Mouse (Mus musculus): ENCODE data around the gene Arfgef2. TPM values are rescaled to one million over a fixed set of nuclear protein-coding genes. Genes with fewer than 3 reads are reported as not detected.
"Not testable (repeated sequence)": the region's sequence is repeated elsewhere in the genome, so short reads cannot be mapped to it uniquely, and the experiment has no call there.

The Arfgef2 gene
- polyA plus RNA-seq, 1 experiment from 2014 or later, result 6.1 TPM

GRCm38 (mm10) chr2:166779956-166780355 is 25.4 kb upstream of the Arfgef2 start:
- no peak for ATAC-seq
- 80% methylated on average over 8 of the region's 8 CpGs for WGBS
- H3K36me3 ChIP-seq (ENCODE audit: control insufficient read depth, insufficient read depth, low read length), result no peaks in the 10 kb centered on the region
- no peaks in the 10 kb centered on the region for H3K27me3 ChIP-seq (replicated peaks; ENCODE audit: control insufficient read depth, insufficient read depth, low read length)
- no peaks in the 10 kb centered on the region for H3K4me1 ChIP-seq (ENCODE audit: control insufficient read depth, insufficient read depth, low read length)
- no peak overlapping the region for H3K4me3 ChIP-seq (ENCODE audit: low read length)
- H3K4me2 ChIP-seq (ENCODE audit: low read depth, low read length), result no peak overlapping the region
- H3K9ac ChIP-seq (ENCODE audit: low read depth, low read length), result no peak overlapping the region
- no peaks in the 10 kb centered on the region for H3K9me3 ChIP-seq (ENCODE audit: control insufficient read depth, low read length)
- H3K27ac ChIP-seq (ENCODE audit: low read length), result no peak overlapping the region

- Histone ChIP-seq H3K27me3 (replicated peaks; ENCODE audit: control insufficient read depth, insufficient read depth, low read length) (no peaks in the 10 kb centered on the region), H3K27ac (ENCODE audit: low read length) (no peak overlapping the region), H3K4me2 (ENCODE audit: low read depth, low read length) (no peak overlapping the region), H3K9me3 (ENCODE audit: control insufficient read depth, low read length) (no peaks in the 10 kb centered on the region), H3K36me3 (ENCODE audit: control insufficient read depth, insufficient read depth, low read length) (no peaks in the 10 kb centered on the region), H3K9ac (ENCODE audit: low read depth, low read length) (no peak overlapping the region), H3K4me1 (ENCODE audit: control insufficient read depth, insufficient read depth, low read length) (peaks cover 5% of the 10 kb centered on the region; the same call in 1 of the 2 replicates), H3K4me3 (ENCODE audit: low read length) (no peak overlapping the region)
- WGBS, result 10% methylated on average over 9 of the region's 9 CpGs
- peak; percentile 26; the same call in 1 of the 2 replicates for ATAC-seq
These were observed 24.3 kb upstream of the Arfgef2 start for GRCm38 (mm10) chr2:166780980-166781578.

- H3K36me3 ChIP-seq (ENCODE audit: control insufficient read depth, insufficient read depth, low read length), result no peaks in the 10 kb centered on the region
- H3K9ac ChIP-seq (ENCODE audit: low read depth, low read length), result no peak overlapping the region
- H3K9me3 ChIP-seq (ENCODE audit: control insufficient read depth, low read length), result no peaks in the 10 kb centered on the region
- H3K4me2 ChIP-seq (ENCODE audit: low read depth, low read length), result no peak overlapping the region
- WGBS, result 85% methylated on average over 6 of the region's 6 CpGs
- H3K4me3 ChIP-seq (ENCODE audit: low read length), result no peak overlapping the region
- peaks cover 7% of the 10 kb centered on the region; the same call in 1 of the 2 replicates for H3K4me1 ChIP-seq (ENCODE audit: control insufficient read depth, insufficient read depth, low read length)
- no peak for ATAC-seq
- H3K27ac ChIP-seq (ENCODE audit: low read length), result no peak overlapping the region
- no peaks in the 10 kb centered on the region for H3K27me3 ChIP-seq (replicated peaks; ENCODE audit: control insufficient read depth, insufficient read depth, low read length)
These were observed 21.0 kb upstream of the Arfgef2 start for GRCm38 (mm10) chr2:166784376-166784775.

GRCm38 (mm10) chr2:166786353-166787004 is 18.9 kb upstream of the Arfgef2 start:
- peaks cover 7% of the 10 kb centered on the region; the same call in 1 of the 2 replicates for H3K4me1 ChIP-seq (ENCODE audit: control insufficient read depth, insufficient read depth, low read length)
- no peaks in the 10 kb centered on the region for H3K27me3 ChIP-seq (replicated peaks; ENCODE audit: control insufficient read depth, insufficient read depth, low read length)
- H3K9me3 ChIP-seq (ENCODE audit: control insufficient read depth, low read length), result no peaks in the 10 kb centered on the region
- H3K9ac ChIP-seq (ENCODE audit: low read depth, low read length), result peak overlapping the region; percentile 75
- H3K27ac ChIP-seq (ENCODE audit: low read length), result no peak overlapping the region
- H3K36me3 ChIP-seq (ENCODE audit: control insufficient read depth, insufficient read depth, low read length), result no peaks in the 10 kb centered on the region
- H3K4me2 ChIP-seq (ENCODE audit: low read depth, low read length), result peak overlapping the region; percentile 85
- ATAC-seq, result peak; percentile 95
- H3K4me3 ChIP-seq (ENCODE audit: low read length), result peak overlapping the region; percentile 78
- WGBS, result under 1% methylated on average over 35 of the region's 35 CpGs

GRCm38 (mm10) chr2:166791738-166792137 is 13.7 kb upstream of the Arfgef2 start:
- no peaks in the 10 kb centered on the region for H3K36me3 ChIP-seq (ENCODE audit: control insufficient read depth, insufficient read depth, low read length)
- H3K9me3 ChIP-seq (ENCODE audit: control insufficient read depth, low read length), result no peaks in the 10 kb centered on the region
- H3K27ac ChIP-seq (ENCODE audit: low read length), result no peak overlapping the region
- H3K4me3 ChIP-seq (ENCODE audit: low read length), result no peak overlapping the region
- H3K27me3 ChIP-seq (replicated peaks; ENCODE audit: control insufficient read depth, insufficient read depth, low read length), result no peaks in the 10 kb centered on the region
- peaks cover 14% of the 10 kb centered on the region for H3K4me1 ChIP-seq (ENCODE audit: control insufficient read depth, insufficient read depth, low read length)
- ATAC-seq, result no peak
- 76% methylated on average over 5 of the region's 5 CpGs for WGBS
- H3K4me2 ChIP-seq (ENCODE audit: low read depth, low read length), result no peak overlapping the region
- H3K9ac ChIP-seq (ENCODE audit: low read depth, low read length), result no peak overlapping the region

- WGBS, result 71% methylated on average over 5 of the region's 5 CpGs
- no peaks in the 10 kb centered on the region for H3K9me3 ChIP-seq (ENCODE audit: control insufficient read depth, low read length)
- peak within 1 kb of the TSS; percentile 86 for H3K9ac ChIP-seq (ENCODE audit: low read depth, low read length)
- H3K4me1 ChIP-seq (ENCODE audit: control insufficient read depth, insufficient read depth, low read length), result peaks cover 12% of the 10 kb centered on the region
- peaks cover under 1% of the 10 kb centered on the region; the same call in 1 of the 2 replicates for H3K36me3 ChIP-seq (ENCODE audit: control insufficient read depth, insufficient read depth, low read length)
- peak within 1 kb of the TSS; percentile 77 for H3K4me3 ChIP-seq (ENCODE audit: low read length)
- no peak for ATAC-seq
- H3K27ac ChIP-seq (ENCODE audit: low read length), result 0 out of 2 replicates have a peak within 1 kb of the TSS, but pooled peaks have one; percentile 24
- H3K4me2 ChIP-seq (ENCODE audit: low read depth, low read length), result peak within 1 kb of the TSS; percentile 72
- no peaks in the 10 kb centered on the region for H3K27me3 ChIP-seq (replicated peaks; ENCODE audit: control insufficient read depth, insufficient read depth, low read length)
These were observed 13.0 kb upstream of the Arfgef2 start, which contains the start of gene Trp53rkb for GRCm38 (mm10) chr2:166792355-166792754. Trp53rkb (plus strand) TSS chr2:166792531.

- not testable (repeated sequence) for H3K9me3 ChIP-seq (ENCODE audit: control insufficient read depth, low read length); H3K36me3 ChIP-seq (ENCODE audit: control insufficient read depth, insufficient read depth, low read length); H3K27me3 ChIP-seq (replicated peaks; ENCODE audit: control insufficient read depth, insufficient read depth, low read length)
- WGBS, result under 1% methylated on average over 74 of the region's 76 CpGs
- Histone ChIP-seq H3K9ac (ENCODE audit: low read depth, low read length) (peak overlapping the region; percentile 86), H3K4me3 (ENCODE audit: low read length) (peak overlapping the region; percentile 77), H3K27ac (ENCODE audit: low read length) (peak overlapping the region; percentile 37; the same call in 1 of the 2 replicates), H3K4me2 (ENCODE audit: low read depth, low read length) (peak overlapping the region; percentile 72), H3K4me1 (ENCODE audit: control insufficient read depth, insufficient read depth, low read length) (peaks cover 12% of the 10 kb centered on the region)
- peak; percentile 93 for ATAC-seq
These were observed 11.7 kb upstream of the Arfgef2 start for GRCm38 (mm10) chr2:166793542-166794214.

- no peaks in the 10 kb centered on the region; the same call in 1 of the 2 replicates for H3K4me1 ChIP-seq (ENCODE audit: control insufficient read depth, insufficient read depth, low read length)
- no peak overlapping the region for H3K9ac ChIP-seq (ENCODE audit: low read depth, low read length)
- 79% methylated on average over 11 of the region's 11 CpGs for WGBS
- H3K4me2 ChIP-seq (ENCODE audit: low read depth, low read length), result no peak overlapping the region
- peaks cover 2% of the 10 kb centered on the region; the same call in 1 of the 2 replicates for H3K36me3 ChIP-seq (ENCODE audit: control insufficient read depth, insufficient read depth, low read length)
- H3K9me3 ChIP-seq (ENCODE audit: control insufficient read depth, low read length), result no peaks in the 10 kb centered on the region
- H3K27me3 ChIP-seq (replicated peaks; ENCODE audit: control insufficient read depth, insufficient read depth, low read length), result no peaks in the 10 kb centered on the region
- no peak overlapping the region for H3K4me3 ChIP-seq (ENCODE audit: low read length)
- no peak for ATAC-seq
- no peak overlapping the region for H3K27ac ChIP-seq (ENCODE audit: low read length)
These were observed 5.5 kb upstream of the Arfgef2 start for GRCm38 (mm10) chr2:166799615-166800472.
